Mouse (Mus musculus): ENCODE data around the gene Emilin2.

DNA sequence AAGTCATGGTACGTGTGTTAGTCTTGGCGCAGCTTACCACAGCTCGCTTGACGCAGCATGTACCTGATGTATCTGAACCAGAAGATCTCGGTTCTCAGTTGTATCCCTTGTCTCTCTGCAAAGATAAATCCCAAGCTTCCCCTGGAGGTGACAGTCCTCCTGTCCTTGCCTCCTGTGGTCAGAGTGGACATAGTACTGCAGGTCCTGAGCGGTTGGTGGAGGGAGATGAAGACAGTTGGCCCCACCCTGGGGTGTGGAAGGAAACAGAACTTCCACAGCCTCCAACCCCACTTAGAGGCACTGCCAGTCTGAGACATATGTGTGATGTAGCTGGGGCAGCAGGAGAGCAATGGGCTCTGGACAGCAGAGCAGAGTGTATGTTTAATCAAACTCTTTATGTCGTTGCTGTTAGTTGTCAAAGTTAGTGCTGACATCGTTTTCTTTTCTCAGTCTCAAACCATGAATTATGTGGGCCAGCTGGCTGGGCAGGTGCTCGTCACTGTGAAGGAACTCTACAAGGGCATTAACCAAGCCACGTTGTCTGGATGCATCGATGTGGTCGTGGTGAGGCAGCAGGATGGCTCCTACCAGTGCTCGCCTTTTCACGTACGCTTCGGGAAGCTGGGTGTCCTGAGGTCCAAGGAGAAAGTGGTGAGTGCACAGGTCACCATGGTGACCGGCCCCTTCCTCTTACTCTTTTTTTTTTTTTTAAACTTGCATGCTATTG is 97.1 kb downstream of the Emilin2 start:
- no peak for TF ChIP-seq POLR2A (IDR thresholded peaks at IDR 0.05; ENCODE audit: low read depth, low read length)
- no peak for TF ChIP-seq CHD2 (IDR thresholded peaks at IDR 0.05; ENCODE audit: low read length)
- no peak for TF ChIP-seq MEF2A (IDR thresholded peaks at IDR 0.05; ENCODE audit: borderline replicate concordance, low read depth, low read length)

All from CH12.LX (cell line).